Mouse (Mus musculus): ENCODE measurements around the gene H1fx. TPM values are rescaled to one million over a fixed set of nuclear protein-coding genes. Genes with fewer than 3 reads are reported as not detected.

Gene H1fx
- polyA plus RNA-seq, 2 experiments = 1.8 to 5.7 TPM

DNA sequence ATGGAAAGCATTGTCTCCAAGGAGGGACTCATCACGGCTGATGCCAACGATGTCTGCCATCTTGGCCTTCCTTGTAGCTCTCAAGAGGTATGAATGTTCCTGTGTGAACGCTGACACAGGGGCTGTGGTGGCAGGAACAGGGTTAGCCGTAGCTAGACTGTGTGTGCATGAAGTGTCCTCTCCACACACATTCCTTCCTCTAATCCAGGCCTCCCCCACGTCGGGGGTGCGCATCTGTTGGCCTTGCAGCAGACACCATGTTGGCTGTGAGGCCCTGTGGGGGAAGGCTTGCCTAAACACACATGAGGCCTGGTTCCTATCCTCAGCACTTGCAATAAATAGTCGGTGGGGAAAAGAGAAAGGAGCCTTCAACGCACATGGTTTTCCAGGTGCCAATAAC, 15.2 kb upstream of the H1fx start:
- Histone ChIP-seq H3K4me3 (ENCODE audit: insufficient read depth in 1 of 2, low read depth in 2 of 2, low read length in 2 of 2) (no peak overlapping the region), H3K4me1 (replicated peaks; ENCODE audit: control insufficient read depth in 2 of 2, insufficient read depth in 2 of 2, low read length in 1 of 2) (peaks cover 8 to 15% of the 10 kb centered on the region in 2 experiments), H3K27me3 (ENCODE audit: control insufficient read depth, insufficient read depth, low read length) (no peaks in the 10 kb centered on the region), H3K36me3 (replicated peaks; ENCODE audit: control insufficient read depth, insufficient read depth, low read depth) (peaks cover 12% of the 10 kb centered on the region), H3K9me3 (ENCODE audit: control insufficient read depth, low read length) (no peaks in the 10 kb centered on the region), H3K27ac (no peak overlapping the region), H3K9ac (replicated peaks) (no peak overlapping the region), H3K4me2 (ENCODE audit: low read depth) (no peak overlapping the region)
- ATAC-seq (ENCODE audit: insufficient read depth) (no peak), DNase-seq (ENCODE audit: low read depth in 3 of 3, low spot score in 3 of 3) (no peak)
- TF ChIP-seq EP300 (IDR thresholded peaks at IDR 0.05; ENCODE audit: low read depth) (no peak), CTCF (IDR thresholded peaks at IDR 0.05; ENCODE audit: low read depth) (no peak)
- WGBS (ENCODE audit: insufficient replicate concordance) = 81% methylated on average over 9 of the region's 9 CpGs

DNA sequence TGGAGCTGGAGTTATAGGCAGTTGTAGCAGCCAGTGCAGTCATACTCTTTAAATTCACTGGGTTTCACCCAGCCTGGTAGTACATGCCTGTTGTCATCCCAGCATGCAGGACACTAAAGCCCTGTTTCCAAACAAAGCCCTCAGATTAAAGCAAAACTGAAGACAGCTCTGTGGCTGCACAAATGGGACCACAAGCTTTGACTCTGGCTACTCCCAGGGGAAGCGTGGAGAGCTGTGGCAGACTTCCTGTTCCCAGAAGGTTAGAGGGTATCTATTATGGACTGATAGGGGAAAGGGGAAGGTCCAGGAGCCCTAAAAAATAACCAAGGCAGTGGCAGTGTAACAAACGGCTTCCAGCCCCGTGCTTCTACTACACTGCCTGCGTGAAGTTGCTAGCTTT, 14.1 kb upstream of the H1fx start:
- DNase-seq (ENCODE audit: low read depth in 3 of 3, low spot score in 3 of 3) (no peak), ATAC-seq (ENCODE audit: insufficient read depth) (no peak)
- Histone ChIP-seq H3K4me1 (replicated peaks; ENCODE audit: control insufficient read depth in 2 of 2, insufficient read depth in 2 of 2, low read length in 1 of 2) (peaks cover 8 to 18% of the 10 kb centered on the region in 2 experiments), H3K27me3 (ENCODE audit: control insufficient read depth, insufficient read depth, low read length) (no peaks in the 10 kb centered on the region), H3K4me2 (ENCODE audit: low read depth) (no peak overlapping the region), H3K36me3 (replicated peaks; ENCODE audit: control insufficient read depth, insufficient read depth, low read depth) (peaks cover 2% of the 10 kb centered on the region; the same call in 1 of the 2 replicates), H3K27ac (no peak overlapping the region), H3K9ac (replicated peaks) (no peak overlapping the region), H3K9me3 (ENCODE audit: control insufficient read depth, low read length) (no peaks in the 10 kb centered on the region), H3K4me3 (ENCODE audit: insufficient read depth in 1 of 2, low read depth in 2 of 2, low read length in 2 of 2) (no peak overlapping the region)
- TF ChIP-seq CTCF (IDR thresholded peaks at IDR 0.05; ENCODE audit: low read depth) (no peak), EP300 (IDR thresholded peaks at IDR 0.05; ENCODE audit: low read depth) (no peak)
- WGBS (ENCODE audit: insufficient replicate concordance) = 41% methylated on average over 4 of the region's 4 CpGs

DNA sequence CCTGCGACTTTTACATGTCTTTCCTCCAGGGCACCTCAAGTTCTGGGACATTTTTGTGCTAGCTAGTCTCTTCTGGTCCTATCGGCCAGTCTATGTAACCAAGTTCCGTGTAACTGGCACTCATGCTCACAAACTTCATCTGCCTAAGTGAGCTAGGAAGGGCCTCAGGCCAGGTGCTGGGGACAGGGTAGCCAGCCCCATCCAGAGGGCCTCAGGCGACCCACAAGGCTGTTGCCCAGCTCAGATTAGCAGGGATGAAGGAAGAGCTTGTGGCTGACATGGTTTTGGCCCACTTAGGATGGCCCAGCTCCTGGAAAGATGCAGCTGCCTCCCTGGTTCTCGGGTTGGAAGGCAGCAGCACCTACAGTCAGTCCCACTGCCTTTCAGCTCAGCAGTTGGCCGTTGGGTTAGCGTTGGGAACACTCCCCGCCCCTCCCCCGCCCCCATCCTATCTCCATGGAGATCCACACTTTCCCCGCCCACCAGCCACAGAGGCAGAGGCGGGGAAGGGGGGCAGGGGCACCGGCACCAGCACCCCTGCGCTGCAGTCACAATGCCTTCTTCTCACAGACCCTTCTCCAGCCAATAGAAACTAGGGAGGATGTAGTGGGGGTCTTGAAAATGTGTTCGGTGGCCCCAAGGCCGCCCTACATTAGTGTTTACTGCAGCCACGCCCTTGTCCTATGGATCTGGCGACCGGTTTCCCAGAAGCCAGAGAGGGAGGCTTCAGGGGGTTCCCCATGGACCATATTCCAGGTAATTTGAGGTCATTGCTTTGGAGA, 12.5 kb upstream of the H1fx start:
- peak overlapping the region; percentile 6; the same call in 1 of the 2 replicates for H3K9ac ChIP-seq (replicated peaks)
- peaks cover 8 to 18% of the 10 kb centered on the region in 2 experiments for H3K4me1 ChIP-seq (replicated peaks; ENCODE audit: control insufficient read depth in 2 of 2, insufficient read depth in 2 of 2, low read length in 1 of 2)
- peak; percentile 30 to 57 (median 31) for DNase-seq (ENCODE audit: low read depth in 3 of 3, low spot score in 3 of 3)
- WGBS (ENCODE audit: insufficient replicate concordance) = 16% methylated on average over 18 of the region's 18 CpGs
- ATAC-seq (ENCODE audit: insufficient read depth) = peak; percentile 75
- no peaks in the 10 kb centered on the region for H3K9me3 ChIP-seq (ENCODE audit: control insufficient read depth, low read length)
- H3K27ac ChIP-seq = no peak overlapping the region
- H3K27me3 ChIP-seq (ENCODE audit: control insufficient read depth, insufficient read depth, low read length) = no peaks in the 10 kb centered on the region
- H3K4me2 ChIP-seq (ENCODE audit: low read depth) = peak overlapping the region; percentile 57
- no peak for TF ChIP-seq EP300 (IDR thresholded peaks at IDR 0.05; ENCODE audit: low read depth)
- H3K36me3 ChIP-seq (replicated peaks; ENCODE audit: control insufficient read depth, insufficient read depth, low read depth) = no peaks in the 10 kb centered on the region; the same call in 1 of the 2 replicates
- peak overlapping the region; percentile 33 to 40 for H3K4me3 ChIP-seq (ENCODE audit: insufficient read depth in 1 of 2, low read depth in 2 of 2, low read length in 2 of 2)

DNA sequence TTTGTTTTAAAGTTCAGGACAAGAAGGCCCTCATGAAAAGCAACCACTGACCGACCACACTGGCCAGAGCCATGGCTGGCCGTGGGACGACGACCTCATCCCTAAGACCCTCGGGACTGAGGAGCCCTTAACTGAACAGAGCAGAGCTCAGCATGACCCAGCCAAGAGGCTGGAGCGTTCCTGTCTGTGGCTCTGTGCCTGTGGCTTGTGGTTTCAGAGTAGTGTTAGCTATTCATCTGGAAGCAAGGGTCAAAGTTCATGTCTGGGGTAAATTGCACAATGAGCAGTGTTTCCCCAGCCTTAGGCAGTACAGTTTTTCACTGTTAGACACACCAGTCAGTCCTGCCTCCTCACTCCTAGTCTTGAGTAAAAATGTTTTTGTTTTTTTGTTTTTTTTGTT, 11.3 kb upstream of the H1fx start:
- Histone ChIP-seq H3K9me3 (ENCODE audit: control insufficient read depth, low read length) (no peaks in the 10 kb centered on the region), H3K4me1 (replicated peaks; ENCODE audit: control insufficient read depth in 2 of 2, insufficient read depth in 2 of 2, low read length in 1 of 2) (peaks cover 8 to 18% of the 10 kb centered on the region in 2 experiments), H3K4me3 (ENCODE audit: insufficient read depth in 1 of 2, low read depth in 2 of 2, low read length in 2 of 2) (no peak overlapping the region), H3K9ac (replicated peaks) (no peak overlapping the region), H3K27ac (peak overlapping the region; percentile 34; the same call in 1 of the 2 replicates), H3K4me2 (ENCODE audit: low read depth) (no peak overlapping the region), H3K36me3 (replicated peaks; ENCODE audit: control insufficient read depth, insufficient read depth, low read depth) (no peaks in the 10 kb centered on the region), H3K27me3 (ENCODE audit: control insufficient read depth, insufficient read depth, low read length) (no peaks in the 10 kb centered on the region)
- WGBS (ENCODE audit: insufficient replicate concordance) = 20% methylated on average over 6 of the region's 6 CpGs
- TF ChIP-seq EP300 (IDR thresholded peaks at IDR 0.05; ENCODE audit: low read depth) (no peak), CTCF (IDR thresholded peaks at IDR 0.05; ENCODE audit: low read depth) (no peak)
- DNase-seq (ENCODE audit: low read depth in 3 of 3, low spot score in 3 of 3) (peak in 2 of 3 experiments; percentile 31 to 39), ATAC-seq (ENCODE audit: insufficient read depth) (peak; percentile 65)

DNA sequence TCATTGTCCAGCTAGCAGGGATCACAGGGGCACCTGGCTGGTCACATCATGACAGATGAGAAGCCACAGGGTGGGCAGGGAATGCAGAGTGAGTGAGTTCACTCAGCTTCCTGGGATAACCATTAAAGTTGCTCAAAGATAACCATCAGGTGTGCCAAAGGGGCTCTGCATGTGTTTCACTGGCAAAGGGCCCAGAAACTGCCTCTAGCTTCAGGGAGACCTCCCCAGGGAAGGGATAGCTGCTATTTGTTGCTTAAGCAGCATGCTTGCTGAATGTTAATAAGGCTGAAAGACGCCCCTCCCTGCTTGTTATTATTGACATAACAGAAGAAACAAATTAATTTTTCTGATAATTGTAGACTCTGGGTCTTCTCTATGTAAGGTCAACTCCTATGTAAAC, 10.4 kb upstream of the H1fx start:
- H3K9ac ChIP-seq (replicated peaks) = no peak overlapping the region
- H3K9me3 ChIP-seq (ENCODE audit: control insufficient read depth, low read length) = no peaks in the 10 kb centered on the region
- H3K4me1 ChIP-seq (replicated peaks; ENCODE audit: control insufficient read depth in 2 of 2, insufficient read depth in 2 of 2, low read length in 1 of 2) = peaks cover 8 to 18% of the 10 kb centered on the region in 2 experiments
- DNase-seq (ENCODE audit: low read depth in 3 of 3, low spot score in 3 of 3) (no peak), ATAC-seq (ENCODE audit: insufficient read depth) (no peak)
- 53% methylated on average over 1 of the region's 1 CpGs for WGBS (ENCODE audit: insufficient replicate concordance)
- no peaks in the 10 kb centered on the region for H3K27me3 ChIP-seq (ENCODE audit: control insufficient read depth, insufficient read depth, low read length)
- no peaks in the 10 kb centered on the region for H3K36me3 ChIP-seq (replicated peaks; ENCODE audit: control insufficient read depth, insufficient read depth, low read depth)
- H3K27ac ChIP-seq = no peak overlapping the region
- no peak for TF ChIP-seq EP300 (IDR thresholded peaks at IDR 0.05; ENCODE audit: low read depth)
- TF ChIP-seq CTCF (IDR thresholded peaks at IDR 0.05; ENCODE audit: low read depth) = no peak
- no peak overlapping the region for H3K4me3 ChIP-seq (ENCODE audit: insufficient read depth in 1 of 2, low read depth in 2 of 2, low read length in 2 of 2)
- H3K4me2 ChIP-seq (ENCODE audit: low read depth) = no peak overlapping the region
